Mouse (Mus musculus) hindbrain, embryonic 14.5 days (tissue): ENCODE results near the gene Hsf5. TPM values are rescaled to one million over a fixed set of nuclear protein-coding genes. Genes with fewer than 3 reads are reported as not detected.

Experiments used
- ATAC-seq: fragments of 200-750 bp; cut with Nextera tagmentation; 2 replicates; pipeline ENCODE4 v1.8.0; 2017; ENCODE audit warnings: moderate number of reproducible peaks, mild to moderate bottlenecking, moderate TSS enrichment, moderate library complexity; ENCODE audit not compliant: low FRiP score
- DNase-seq: peaks from one replicate; pipeline ENCODE4 v3.0.0-alpha.2; 2015; ENCODE audit warnings: low spot score
- H3K27ac ChIP-seq: fragments of 300-500 bp; sonication (generic); 2 replicates; pipeline ENCODE4 v1.5.1; 2014; ENCODE audit warnings: mild to moderate bottlenecking, moderate library complexity
- H3K27me3 ChIP-seq: fragments of 300-500 bp; sonication (generic); 2 replicates; pipeline ENCODE4 v1.6.1; 2014; ENCODE audit warnings: mild to moderate bottlenecking, low read length, mixed read lengths; ENCODE audit not compliant: control insufficient read depth, insufficient read depth
- H3K36me3 ChIP-seq: fragments of 300-500 bp; sonication (generic); replicated peaks from 2 replicates; pipeline ENCODE4 v1.6.1; 2014; ENCODE audit not compliant: control insufficient read depth, insufficient read depth
- H3K4me1 ChIP-seq: fragments of 300-500 bp; sonication (generic); replicated peaks from 2 replicates; pipeline ENCODE4 v1.6.1; 2014; ENCODE audit warnings: antibody characterized with exemption, low read length, mixed read lengths; ENCODE audit not compliant: control insufficient read depth, insufficient read depth
- H3K4me2 ChIP-seq: fragments of 300-500 bp; sonication (generic); replicated peaks from 2 replicates; pipeline ENCODE4 v1.6.1; 2014; ENCODE audit warnings: mild to moderate bottlenecking, moderate library complexity
- H3K4me3 ChIP-seq: fragments of 300-500 bp; sonication (generic); replicated peaks from 2 replicates; pipeline ENCODE4 v1.5.1; 2014; ENCODE audit warnings: mild to moderate bottlenecking, low read length
- H3K9ac ChIP-seq: fragments of 300-500 bp; sonication (generic); 2 replicates; pipeline ENCODE4 v1.6.1; 2014
- H3K9me3 ChIP-seq: fragments of 300-500 bp; sonication (generic); 2 replicates; pipeline ENCODE4 v1.6.1; 2016; ENCODE audit warnings: low read length; ENCODE audit not compliant: control insufficient read depth
- WGBS: fragments of 180-500 bp; shearing (Covaris S2); extraction: QIAGEN DNeasy Blood & Tissue Kit; methylation state at CpG from one replicate; pipeline ENCODE4 v1.1.7; 2014; 5-methylcytosine and 5-hydroxymethylcytosine counted together
- polyA plus RNA-seq: library from polyadenylated mRNA; unstranded; fragments of >200 nt; fragmentation: Nextera tagmentation; extraction: Ambion mirVana; gene quantifications from 2 replicates; pipeline ENCODE4 v1.2.1, GENCODE M21; 2014

Hsf5 gene
- 0.31 and 0.33 TPM in 2 replicates for polyA plus RNA-seq

- H3K9ac ChIP-seq = no peak within 1 kb of the TSS
- H3K4me1 ChIP-seq = no peaks in the 10 kb centered on the region
- DNase-seq (no peak), ATAC-seq (no peak)
- no peaks in the 10 kb centered on the region for H3K9me3 ChIP-seq
- no peak within 1 kb of the TSS for H3K4me2 ChIP-seq
- no peak within 1 kb of the TSS for H3K27ac ChIP-seq
- 89% methylated on average over 69 of the region's 69 CpGs for WGBS
- H3K36me3 ChIP-seq = peaks cover 92% of the 10 kb centered on the region
- H3K27me3 ChIP-seq = no peaks in the 10 kb centered on the region
- H3K4me3 ChIP-seq = no peak within 1 kb of the TSS
These were observed at the start of gene Hsf5 for GRCm38 (mm10) chr11:87616790-87617474. TSS of gene Hsf5 (plus strand) at chr11:87617164.

- Histone ChIP-seq H3K4me2 (no peak within 1 kb of the TSS), H3K4me1 (no peaks in the 10 kb centered on the region), H3K27me3 (no peaks in the 10 kb centered on the region), H3K36me3 (no peaks in the 10 kb centered on the region), H3K9me3 (no peaks in the 10 kb centered on the region), H3K9ac (no peak within 1 kb of the TSS), H3K4me3 (no peak within 1 kb of the TSS), H3K27ac (no peak within 1 kb of the TSS)
- WGBS = 84% methylated on average over 7 of the region's 7 CpGs
- ATAC-seq (no peak), DNase-seq (no peak)
These were observed 48.6 kb upstream of the Hsf5 start, which contains the start of gene Sept4 for GRCm38 (mm10) chr11:87568255-87568953. TSS of gene Sept4 (plus strand) at chr11:87568903.

- ATAC-seq (no peak), DNase-seq (no peak)
- Histone ChIP-seq H3K4me1 (no peaks in the 10 kb centered on the region), H3K36me3 (no peaks in the 10 kb centered on the region), H3K9me3 (no peaks in the 10 kb centered on the region), H3K4me2 (no peak overlapping the region), H3K9ac (no peak overlapping the region), H3K27ac (no peak overlapping the region), H3K27me3 (no peaks in the 10 kb centered on the region), H3K4me3 (no peak overlapping the region)
- WGBS = 58% methylated on average over 5 of the region's 5 CpGs
These were observed 46.2 kb upstream of the Hsf5 start for GRCm38 (mm10) chr11:87570743-87571142.

GRCm38 (mm10) chr11:87571361-87571950 is 45.5 kb upstream of the Hsf5 start:
- H3K4me1 ChIP-seq = no peaks in the 10 kb centered on the region
- H3K27ac ChIP-seq = no peak overlapping the region
- H3K36me3 ChIP-seq = no peaks in the 10 kb centered on the region
- H3K4me3 ChIP-seq = no peak overlapping the region
- WGBS = 87% methylated on average over 1 of the region's 1 CpGs
- H3K9ac ChIP-seq = no peak overlapping the region
- no peaks in the 10 kb centered on the region for H3K27me3 ChIP-seq
- H3K4me2 ChIP-seq = no peak overlapping the region
- ATAC-seq (no peak), DNase-seq (no peak)
- no peaks in the 10 kb centered on the region for H3K9me3 ChIP-seq

GRCm38 (mm10) chr11:87573751-87574150 is 43.2 kb upstream of the Hsf5 start:
- DNase-seq (no peak), ATAC-seq (no peak)
- Histone ChIP-seq H3K9me3 (no peaks in the 10 kb centered on the region), H3K27me3 (no peaks in the 10 kb centered on the region), H3K4me3 (no peak overlapping the region), H3K4me2 (no peak overlapping the region), H3K36me3 (no peaks in the 10 kb centered on the region), H3K27ac (no peak overlapping the region), H3K9ac (no peak overlapping the region), H3K4me1 (peaks cover 9% of the 10 kb centered on the region)
- WGBS = 82% methylated on average over 7 of the region's 7 CpGs

GRCm38 (mm10) chr11:87574520-87575180 is 42.3 kb upstream of the Hsf5 start:
- ATAC-seq = no peak
- H3K27ac ChIP-seq = no peak overlapping the region
- H3K9ac ChIP-seq = no peak overlapping the region
- no peak overlapping the region for H3K4me2 ChIP-seq
- H3K9me3 ChIP-seq = no peaks in the 10 kb centered on the region
- H3K4me1 ChIP-seq = peaks cover 9% of the 10 kb centered on the region
- H3K27me3 ChIP-seq = no peaks in the 10 kb centered on the region
- H3K36me3 ChIP-seq = no peaks in the 10 kb centered on the region
- 65% methylated on average over 21 of the region's 21 CpGs for whole genome bisulfite sequencing
- H3K4me3 ChIP-seq = no peak overlapping the region
- DNase-seq = no peak

- ATAC-seq (no peak), DNase-seq (no peak)
- Histone ChIP-seq H3K4me2 (peak overlapping the region; percentile 88), H3K27ac (no peak overlapping the region), H3K4me1 (peaks cover 9% of the 10 kb centered on the region), H3K4me3 (peak overlapping the region; percentile 49), H3K9me3 (no peaks in the 10 kb centered on the region), H3K27me3 (no peaks in the 10 kb centered on the region), H3K9ac (peak overlapping the region; percentile 72), H3K36me3 (no peaks in the 10 kb centered on the region)
- 16% methylated on average over 6 of the region's 6 CpGs for WGBS
These were observed 39.2 kb upstream of the Hsf5 start for GRCm38 (mm10) chr11:87577601-87578248.

GRCm38 (mm10) chr11:87578249-87578962 is 38.6 kb upstream of the Hsf5 start:
- peak; percentile 45 for DNase-seq
- H3K4me3 ChIP-seq = peak overlapping the region; percentile 49
- ATAC-seq = peak; percentile 61; the same call in 1 of the 2 replicates
- no peaks in the 10 kb centered on the region for H3K27me3 ChIP-seq
- peaks cover 9% of the 10 kb centered on the region for H3K4me1 ChIP-seq
- H3K9me3 ChIP-seq = no peaks in the 10 kb centered on the region
- H3K36me3 ChIP-seq = no peaks in the 10 kb centered on the region
- H3K9ac ChIP-seq = peak overlapping the region; percentile 72
- peak overlapping the region; percentile 88 for H3K4me2 ChIP-seq
- H3K27ac ChIP-seq = peak overlapping the region; percentile 7; the same call in 1 of the 2 replicates
- under 1% methylated on average over 40 of the region's 40 CpGs for WGBS
